Mouse (Mus musculus) liver, embryonic 15.5 days (tissue): ENCODE measurements around the gene Npr2. TPM values are rescaled to one million over a fixed set of nuclear protein-coding genes. Genes with fewer than 3 reads are reported as not detected.

Experiments used
- ATAC-seq: fragments of 200-750 bp; cut with Nextera tagmentation; 2 replicates; pipeline ENCODE4 v1.8.0; 2017; ENCODE audit warnings: moderate number of reproducible peaks, mild to moderate bottlenecking, moderate library complexity; ENCODE audit not compliant: insufficient read depth
- H3K27ac ChIP-seq: fragments of 300-500 bp; sonication (generic); replicated peaks from 2 replicates; pipeline ENCODE4 v1.5.1; 2015; ENCODE audit warnings: mild to moderate bottlenecking, inconsistent platforms
- H3K27me3 ChIP-seq: fragments of 300-500 bp; sonication (generic); 2 replicates; pipeline ENCODE4 v1.6.1; 2015; ENCODE audit warnings: mild to moderate bottlenecking, inconsistent platforms
- H3K36me3 ChIP-seq: fragments of 300-500 bp; sonication (generic); replicated peaks from 2 replicates; pipeline ENCODE4 v1.6.1; 2015; ENCODE audit warnings: moderate library complexity, mild to moderate bottlenecking, inconsistent platforms
- H3K4me1 ChIP-seq: fragments of 300-500 bp; sonication (generic); replicated peaks from 2 replicates; pipeline ENCODE4 v1.6.1; 2015; ENCODE audit warnings: inconsistent platforms
- H3K4me2 ChIP-seq: fragments of 300-500 bp; sonication (generic); 2 replicates; pipeline ENCODE4 v1.6.1; 2015; ENCODE audit warnings: moderate library complexity, mild to moderate bottlenecking, inconsistent platforms
- H3K4me3 ChIP-seq: fragments of 300-500 bp; sonication (generic); replicated peaks from 2 replicates; pipeline ENCODE4 v1.5.1; 2015; ENCODE audit warnings: mild to moderate bottlenecking, inconsistent platforms
- H3K9ac ChIP-seq: fragments of 300-500 bp; sonication (generic); 2 replicates; pipeline ENCODE4 v1.6.1; 2015; ENCODE audit warnings: moderate library complexity, mild to moderate bottlenecking, inconsistent platforms
- H3K9me3 ChIP-seq: fragments of 300-500 bp; sonication (generic); replicated peaks from 2 replicates; pipeline ENCODE4 v1.6.1; 2016; ENCODE audit warnings: inconsistent platforms
- WGBS: fragments of 180-500 bp; shearing (Covaris S2); methylation state at CpG from one replicate; pipeline ENCODE4 v1.1.7; 2015; ENCODE audit warnings: mixed read lengths; ENCODE audit not compliant: insufficient replicate concordance; 5-methylcytosine and 5-hydroxymethylcytosine counted together
- polyA plus RNA-seq: library from polyadenylated mRNA; unstranded; fragments of >200 nt; fragmentation: Nextera tagmentation; extraction: Ambion mirVana; gene quantifications from 2 replicates; pipeline ENCODE4 v1.2.1, GENCODE M21; 2015

Npr2 gene
- polyA plus RNA-seq, 1 experiment from 2014 or later: 0.70 TPM

- Histone ChIP-seq H3K27ac (no peak overlapping the region), H3K9ac (no peak overlapping the region), H3K4me1 (peaks cover 11% of the 10 kb centered on the region), H3K4me2 (no peak overlapping the region), H3K9me3 (no peaks in the 10 kb centered on the region), H3K36me3 (no peaks in the 10 kb centered on the region), H3K27me3 (peaks cover 20% of the 10 kb centered on the region), H3K4me3 (no peak overlapping the region)
- WGBS: 56% methylated on average over 8 of the region's 8 CpGs
- no peak for ATAC-seq
Observed at GRCm38 (mm10) chr4:43673703-43674102, 42.0 kb downstream of the Npr2 start.

GRCm38 (mm10) chr4:43674974-43675373, 43.2 kb downstream of the Npr2 start:
- Histone ChIP-seq H3K9me3 (no peaks in the 10 kb centered on the region), H3K4me3 (no peak overlapping the region), H3K9ac (no peak overlapping the region), H3K4me1 (0 out of 2 replicates have a peak, but pooled peaks cover under 1% of the 10 kb centered on the region), H3K4me2 (no peak overlapping the region), H3K27me3 (peaks cover 12% of the 10 kb centered on the region), H3K27ac (no peak overlapping the region), H3K36me3 (no peaks in the 10 kb centered on the region)
- WGBS: 50% methylated on average over 5 of the region's 5 CpGs
- ATAC-seq: no peak

- H3K27me3 ChIP-seq: peaks cover 5% of the 10 kb centered on the region
- 50% methylated on average over 4 of the region's 4 CpGs for WGBS
- H3K4me3 ChIP-seq: no peak overlapping the region
- no peak overlapping the region for H3K27ac ChIP-seq
- ATAC-seq: no peak
- H3K4me1 ChIP-seq: no peaks in the 10 kb centered on the region
- no peak overlapping the region for H3K4me2 ChIP-seq
- H3K9ac ChIP-seq: no peak overlapping the region
- H3K9me3 ChIP-seq: no peaks in the 10 kb centered on the region
- no peaks in the 10 kb centered on the region for H3K36me3 ChIP-seq
Observed at GRCm38 (mm10) chr4:43675608-43676007, 43.9 kb downstream of the Npr2 start.

DNA sequence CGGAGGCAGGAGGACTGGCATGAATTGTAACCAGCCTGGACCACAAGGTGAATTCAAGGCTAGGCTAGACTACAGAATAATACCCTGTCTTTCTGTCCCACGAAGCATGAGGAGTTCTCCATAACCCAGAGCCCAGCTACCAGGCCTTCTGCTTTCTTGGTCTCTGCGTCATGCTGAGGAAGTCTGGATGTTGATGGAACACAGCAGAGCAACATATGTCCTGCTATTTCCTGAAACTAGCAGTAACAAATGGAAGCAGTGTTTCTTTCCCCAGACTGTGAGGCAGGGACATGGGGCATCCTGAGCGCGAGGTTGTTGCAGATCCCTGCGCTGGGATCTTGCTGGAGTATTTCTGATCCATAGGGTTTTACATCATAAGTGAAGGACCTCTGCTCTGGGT, 46.8 kb downstream of the Npr2 start:
- Histone ChIP-seq H3K4me1 (no peaks in the 10 kb centered on the region), H3K9ac (no peak overlapping the region), H3K27ac (no peak overlapping the region), H3K27me3 (no peaks in the 10 kb centered on the region), H3K4me2 (no peak overlapping the region), H3K4me3 (no peak overlapping the region), H3K9me3 (no peaks in the 10 kb centered on the region), H3K36me3 (no peaks in the 10 kb centered on the region)
- ATAC-seq: no peak
- 76% methylated on average over 6 of the region's 6 CpGs for WGBS

DNA sequence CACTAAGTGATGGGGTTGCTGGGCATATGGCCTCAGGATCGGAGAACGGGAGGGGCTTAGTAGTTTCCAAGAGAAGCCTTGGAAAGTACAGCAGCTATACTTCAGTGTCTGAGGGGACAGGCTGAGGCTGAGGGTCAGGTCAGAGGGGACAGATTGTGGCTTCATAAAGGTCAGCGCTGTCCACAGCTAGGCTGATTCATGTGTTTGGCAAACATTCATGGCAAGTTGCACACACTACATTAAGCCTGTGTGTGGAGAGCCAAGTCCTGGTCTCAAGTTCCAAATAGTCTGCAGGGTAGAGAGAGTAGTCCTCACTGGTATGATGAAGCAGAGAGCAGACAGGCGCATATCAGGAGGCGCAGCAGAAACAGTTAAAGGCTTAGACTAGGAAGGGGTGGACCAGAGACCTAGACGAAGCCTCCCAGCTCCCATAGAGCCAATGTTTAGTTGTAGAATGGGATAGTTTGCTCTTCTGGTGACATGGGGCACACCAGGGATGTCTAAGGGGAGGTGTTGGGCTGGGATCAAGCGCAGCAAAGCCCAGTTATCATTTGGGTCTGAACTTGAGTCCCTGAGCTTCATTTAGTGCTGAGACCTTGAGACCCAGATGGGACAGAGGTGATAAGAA, 47.8 kb downstream of the Npr2 start:
- no peak overlapping the region for H3K4me3 ChIP-seq
- H3K9ac ChIP-seq: no peak overlapping the region
- WGBS: 63% methylated on average over 7 of the region's 7 CpGs
- no peak overlapping the region for H3K27ac ChIP-seq
- no peak overlapping the region for H3K4me2 ChIP-seq
- ATAC-seq: no peak
- no peaks in the 10 kb centered on the region for H3K4me1 ChIP-seq
- H3K36me3 ChIP-seq: no peaks in the 10 kb centered on the region
- no peaks in the 10 kb centered on the region for H3K27me3 ChIP-seq
- no peaks in the 10 kb centered on the region for H3K9me3 ChIP-seq

- 85% methylated on average over 17 of the region's 17 CpGs for WGBS
- H3K4me3 ChIP-seq: no peak overlapping the region
- H3K4me1 ChIP-seq: peaks cover 18% of the 10 kb centered on the region
- no peaks in the 10 kb centered on the region; the same call in 1 of the 2 replicates for H3K27me3 ChIP-seq
- H3K4me2 ChIP-seq: no peak overlapping the region
- no peaks in the 10 kb centered on the region for H3K36me3 ChIP-seq
- ATAC-seq: no peak
- no peaks in the 10 kb centered on the region for H3K9me3 ChIP-seq
- H3K27ac ChIP-seq: no peak overlapping the region
- H3K9ac ChIP-seq: no peak overlapping the region
Observed at GRCm38 (mm10) chr4:43690021-43690420, 58.3 kb downstream of the Npr2 start.

- no peak overlapping the region for H3K4me3 ChIP-seq
- ATAC-seq: no peak
- no peaks in the 10 kb centered on the region for H3K36me3 ChIP-seq
- H3K4me2 ChIP-seq: no peak overlapping the region
- H3K27me3 ChIP-seq: no peaks in the 10 kb centered on the region
- H3K9ac ChIP-seq: no peak overlapping the region
- WGBS: 51% methylated on average over 5 of the region's 5 CpGs
- peaks cover 26% of the 10 kb centered on the region for H3K4me1 ChIP-seq
- no peaks in the 10 kb centered on the region for H3K9me3 ChIP-seq
- H3K27ac ChIP-seq: no peak overlapping the region
Observed at GRCm38 (mm10) chr4:43691026-43691425, 59.3 kb downstream of the Npr2 start.

DNA sequence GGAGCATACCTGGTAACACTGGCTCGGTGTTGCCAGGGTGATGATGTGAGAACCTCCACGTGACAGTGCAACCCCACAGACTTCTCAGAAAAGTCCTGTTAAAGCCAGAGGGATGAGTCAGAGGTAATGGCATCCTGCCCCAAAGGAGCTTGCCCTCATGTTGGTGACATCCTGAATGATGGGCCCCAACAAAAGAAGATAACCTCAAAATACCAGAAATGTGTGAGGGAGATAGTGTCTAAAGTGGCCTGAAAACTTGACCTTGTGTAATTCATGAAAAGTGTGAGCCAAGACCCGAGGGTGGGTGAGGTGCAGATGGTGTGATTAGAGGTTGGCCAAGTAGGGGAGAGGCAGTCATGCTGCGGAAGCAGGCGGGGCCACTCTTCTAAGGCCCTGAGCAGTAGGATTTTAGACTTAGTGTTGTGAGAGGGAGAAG, 62.1 kb downstream of the Npr2 start:
- H3K9ac ChIP-seq: no peak overlapping the region
- H3K36me3 ChIP-seq: no peaks in the 10 kb centered on the region
- H3K4me3 ChIP-seq: no peak overlapping the region
- H3K4me2 ChIP-seq: no peak overlapping the region
- H3K4me1 ChIP-seq: peaks cover 26% of the 10 kb centered on the region
- H3K9me3 ChIP-seq: no peaks in the 10 kb centered on the region
- ATAC-seq: no peak
- peaks cover 2% of the 10 kb centered on the region; the same call in 1 of the 2 replicates for H3K27me3 ChIP-seq
- H3K27ac ChIP-seq: no peak overlapping the region
- WGBS: 15% methylated on average over 5 of the region's 5 CpGs

GRCm38 (mm10) chr4:43694439-43695248, 62.9 kb downstream of the Npr2 start:
- Histone ChIP-seq H3K4me3 (no peak overlapping the region), H3K4me2 (no peak overlapping the region), H3K9me3 (no peaks in the 10 kb centered on the region), H3K27me3 (peaks cover 4% of the 10 kb centered on the region; the same call in 1 of the 2 replicates), H3K36me3 (no peaks in the 10 kb centered on the region), H3K4me1 (peaks cover 26% of the 10 kb centered on the region), H3K9ac (no peak overlapping the region), H3K27ac (no peak overlapping the region)
- WGBS: 38% methylated on average over 1 of the region's 1 CpGs
- no peak; the same call in 1 of the 2 replicates for ATAC-seq

GRCm38 (mm10) chr4:43695249-43695671, 63.5 kb downstream of the Npr2 start:
- no peak overlapping the region for H3K4me3 ChIP-seq
- WGBS: 25% methylated on average over 9 of the region's 9 CpGs
- peaks cover 4% of the 10 kb centered on the region; the same call in 1 of the 2 replicates for H3K27me3 ChIP-seq
- no peak overlapping the region for H3K4me2 ChIP-seq
- H3K9ac ChIP-seq: no peak overlapping the region
- H3K9me3 ChIP-seq: no peaks in the 10 kb centered on the region
- H3K27ac ChIP-seq: no peak overlapping the region
- H3K36me3 ChIP-seq: no peaks in the 10 kb centered on the region
- ATAC-seq: no peak
- H3K4me1 ChIP-seq: peaks cover 26% of the 10 kb centered on the region

GRCm38 (mm10) chr4:43696561-43696960, 64.8 kb downstream of the Npr2 start:
- no peak overlapping the region for H3K4me2 ChIP-seq
- no peak overlapping the region for H3K4me3 ChIP-seq
- no peaks in the 10 kb centered on the region for H3K36me3 ChIP-seq
- no peak overlapping the region for H3K9ac ChIP-seq
- no peaks in the 10 kb centered on the region for H3K9me3 ChIP-seq
- peaks cover 4% of the 10 kb centered on the region; the same call in 1 of the 2 replicates for H3K27me3 ChIP-seq
- ATAC-seq: no peak
- no peak overlapping the region for H3K27ac ChIP-seq
- 88% methylated on average over 13 of the region's 13 CpGs for WGBS
- peaks cover 26% of the 10 kb centered on the region for H3K4me1 ChIP-seq
